Mouse (Mus musculus) frontal cortex, adult (tissue): ENCODE data around the gene Zfp82.
"Not testable (repeated sequence)": the region's sequence is repeated elsewhere in the genome, so short reads cannot be mapped to it uniquely, and the experiment has no call there.

ENCODE experiments used
- ATAC-seq: cut with Nextera tagmentation; 2 replicates; pipeline ENCODE4 v1.9.2; 2017; ENCODE audit warnings: mild to moderate bottlenecking, moderate library complexity, mixed read lengths; ENCODE audit not compliant: low TSS enrichment

Zfp82 gene

GRCm38 (mm10) chr7:30072146-30073028 is at the start of gene Zfp82:
Gene Zfp82 (minus strand): TSS chr7:30072900.
- peak; percentile 97 for ATAC-seq

- ATAC-seq: peak; percentile 15; the same call in 1 of the 2 replicates
These were observed 49.5 kb upstream of the Zfp82 start for GRCm38 (mm10) chr7:30122188-30122530.

- peak; percentile 95 for ATAC-seq
These were observed 48.8 kb upstream of the Zfp82 start, which contains the start of gene Zfp382 for GRCm38 (mm10) chr7:30121308-30122187. Gene Zfp382 (plus strand): TSS chr7:30121942.

GRCm38 (mm10) chr7:30117935-30118334 is 45.2 kb upstream of the Zfp82 start:
- ATAC-seq: not testable (repeated sequence)

GRCm38 (mm10) chr7:30116076-30116475 is 43.4 kb upstream of the Zfp82 start:
- ATAC-seq: no peak

GRCm38 (mm10) chr7:30099297-30099696 is 26.6 kb upstream of the Zfp82 start:
- peak; percentile 27; the same call in 1 of the 2 replicates for ATAC-seq

GRCm38 (mm10) chr7:30095551-30096125 is 22.9 kb upstream of the Zfp82 start:
- ATAC-seq: no peak

GRCm38 (mm10) chr7:30094646-30095429 is 22.1 kb upstream of the Zfp82 start, which contains the start of gene Zfp260:
Gene Zfp260 (plus strand): TSS chr7:30094777.
- ATAC-seq: peak; percentile 69

- ATAC-seq: no peak
These were observed 21.3 kb upstream of the Zfp82 start for GRCm38 (mm10) chr7:30093918-30094415.

GRCm38 (mm10) chr7:30092666-30093065 is 20.0 kb upstream of the Zfp82 start:
- ATAC-seq: no peak

- no peak for ATAC-seq
These were observed 18.4 kb upstream of the Zfp82 start for GRCm38 (mm10) chr7:30090970-30091585.

- ATAC-seq: peak; percentile 85
These were observed 17.6 kb upstream of the Zfp82 start, which contains the start of the genes Gm26920 and Zfp566 for GRCm38 (mm10) chr7:30090092-30090969. Gene Gm26920 (minus strand): TSS chr7:30090410. Gene Zfp566 (minus strand): TSS chr7:30090527.

GRCm38 (mm10) chr7:30089405-30089804 is 16.7 kb upstream of the Zfp82 start:
- ATAC-seq: no peak

- ATAC-seq: peak; percentile 24; the same call in 1 of the 2 replicates
These were observed 13.8 kb upstream of the Zfp82 start for GRCm38 (mm10) chr7:30086524-30086923.

- no peak for ATAC-seq
These were observed 8.1 kb downstream of the Zfp82 start for GRCm38 (mm10) chr7:30064622-30065021.

- no peak for ATAC-seq
These were observed 10.2 kb downstream of the Zfp82 start for GRCm38 (mm10) chr7:30062478-30062877.

GRCm38 (mm10) chr7:30060341-30060740 is 12.4 kb downstream of the Zfp82 start:
- ATAC-seq: no peak

GRCm38 (mm10) chr7:30053591-30053990 is 19.1 kb downstream of the Zfp82 start:
- ATAC-seq: no peak

- ATAC-seq: peak; percentile 99
These were observed 21.7 kb downstream of the Zfp82 start, which contains the start of gene Zfp14 for GRCm38 (mm10) chr7:30050882-30051548. Gene Zfp14 (minus strand): TSS chr7:30051380.
